Mouse (Mus musculus) activated CD4-positive, CD25-positive, alpha-beta regulatory T cell, adult 4 months (primary cell): ENCODE measurements around the gene Hspb8. TPM values are rescaled to one million over a fixed set of nuclear protein-coding genes. Genes with fewer than 3 reads are reported as not detected.

Experiments used
- ATAC-seq: one replicate; pipeline ENCODE4 v1.8.0; 2017
- polyA plus RNA-seq, 2 experiments: library from polyadenylated mRNA; unstranded; fragments of 100-300 nt; shearing (Covaris generic); gene quantifications; one replicate each; pipeline ENCODE4 v1.2.1; 2017

Hspb8 gene
- not detected for polyA plus RNA-seq

DNA sequence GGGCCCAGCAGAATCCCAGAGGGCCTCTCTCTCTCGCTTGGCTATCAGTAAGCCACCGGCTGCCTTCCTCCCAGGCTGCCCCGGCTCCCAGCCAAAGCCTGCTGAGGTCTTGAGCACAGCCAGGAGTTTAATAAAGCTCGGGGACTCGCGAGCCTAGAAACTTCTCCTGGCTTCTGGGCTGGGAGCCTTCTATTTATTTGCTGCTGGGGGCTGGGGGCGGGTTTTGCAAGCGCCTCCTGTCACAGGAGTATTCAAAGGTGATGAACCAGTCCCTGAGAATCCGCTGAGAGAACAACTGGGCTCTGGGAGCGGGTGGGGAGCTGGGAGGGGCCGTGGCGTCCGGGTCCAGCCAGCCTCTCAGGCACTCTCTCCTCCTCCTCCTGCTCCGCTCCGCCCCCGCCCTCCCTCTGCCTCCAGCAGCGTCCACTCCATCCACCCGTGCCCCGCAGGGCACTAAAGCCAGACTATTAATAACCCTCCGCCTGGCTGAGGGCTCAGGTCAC is at the start of gene Hspb8:
Hspb8 (minus strand) TSS at position 166 of the 503 bp plus-strand sequence.
- ATAC-seq: no peak

DNA sequence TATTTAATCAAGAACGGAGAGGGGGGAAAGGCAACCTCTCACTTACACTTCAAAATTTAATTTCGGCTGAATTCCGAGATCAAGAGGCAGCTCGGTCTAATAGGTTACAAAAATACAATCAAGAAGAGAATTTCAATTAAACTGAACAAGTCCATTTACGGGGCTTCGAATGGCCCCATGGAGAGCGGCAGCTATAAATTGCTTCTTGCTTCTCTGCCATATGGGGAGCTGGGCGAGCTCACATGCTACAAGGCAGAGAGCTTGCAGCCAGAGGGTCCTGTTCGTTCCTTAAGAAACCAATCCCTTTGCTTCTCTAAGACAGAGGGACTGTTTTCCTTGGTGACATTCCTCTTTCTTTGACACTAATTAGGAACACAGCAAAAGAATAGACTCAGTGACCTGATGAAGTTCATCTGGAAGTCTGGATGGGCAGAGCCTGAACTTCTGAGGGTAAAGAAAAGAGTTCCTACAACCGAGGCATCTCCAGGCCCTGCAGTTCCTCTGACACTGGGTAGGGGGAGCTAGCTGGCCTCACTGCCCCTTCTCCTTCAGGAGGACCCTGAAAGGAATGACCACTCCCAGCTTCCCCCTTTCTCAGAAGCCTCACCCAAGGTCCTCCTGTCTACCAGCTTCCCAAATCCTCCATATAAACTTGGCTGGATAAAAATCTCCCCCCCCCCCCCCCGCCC is 38.8 kb upstream of the Hspb8 start:
- no peak for ATAC-seq

DNA sequence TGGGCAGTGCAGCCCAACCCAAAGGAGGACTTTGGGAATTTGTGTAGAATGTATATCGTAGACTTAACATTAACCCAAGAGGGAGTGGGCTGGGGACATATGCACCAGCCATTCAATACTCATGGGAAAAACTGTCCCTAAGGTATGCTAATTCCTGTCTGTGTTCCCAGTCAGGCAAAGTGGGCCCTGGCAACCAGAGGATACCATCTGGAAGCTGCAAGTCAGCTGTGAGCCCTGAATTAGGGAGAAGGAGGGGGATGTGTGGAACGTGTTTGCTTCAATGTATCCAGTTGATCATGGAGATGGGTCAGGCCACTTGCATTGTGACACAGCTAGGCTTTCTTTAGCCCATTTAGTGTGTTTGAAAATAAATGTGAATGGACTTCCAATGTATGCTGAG is 37.3 kb upstream of the Hspb8 start:
- no peak for ATAC-seq

GRCm38 (mm10) chr5:116457791-116458190 is 35.1 kb upstream of the Hspb8 start:
- no peak for ATAC-seq

GRCm38 (mm10) chr5:116456796-116457515 is 34.3 kb upstream of the Hspb8 start:
- no peak for ATAC-seq

DNA sequence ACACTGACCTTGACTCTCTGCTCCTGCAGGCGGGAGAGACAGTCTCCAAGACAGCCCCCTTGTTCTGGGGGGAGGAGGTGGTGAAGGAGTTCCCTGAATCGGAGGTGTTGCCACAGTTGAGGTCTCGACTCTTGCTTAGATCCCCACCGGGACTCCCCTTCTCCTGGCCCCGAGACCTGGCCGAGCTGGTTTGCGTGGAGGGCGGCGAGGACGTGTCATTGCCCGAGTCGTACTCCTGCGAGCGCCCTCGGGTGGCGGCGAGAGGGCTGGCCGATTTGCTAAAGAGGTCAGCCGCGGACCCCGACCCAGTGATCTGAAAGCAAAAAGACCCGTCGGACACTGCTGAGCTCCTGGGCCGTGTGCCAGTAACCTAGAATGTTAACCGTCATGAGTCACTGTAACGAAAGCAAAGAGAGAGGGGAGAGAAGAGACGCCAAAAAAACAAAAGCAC is 30.8 kb upstream of the Hspb8 start:
- no peak for ATAC-seq

- ATAC-seq: no peak
Observed at GRCm38 (mm10) chr5:116450901-116451300, 28.2 kb upstream of the Hspb8 start.

- no peak for ATAC-seq
Observed at GRCm38 (mm10) chr5:116449522-116450225, 27.0 kb upstream of the Hspb8 start.

GRCm38 (mm10) chr5:116448409-116449191 is 25.9 kb upstream of the Hspb8 start:
- no peak for ATAC-seq

- no peak for ATAC-seq
Observed at GRCm38 (mm10) chr5:116447821-116448350, 25.2 kb upstream of the Hspb8 start.

DNA sequence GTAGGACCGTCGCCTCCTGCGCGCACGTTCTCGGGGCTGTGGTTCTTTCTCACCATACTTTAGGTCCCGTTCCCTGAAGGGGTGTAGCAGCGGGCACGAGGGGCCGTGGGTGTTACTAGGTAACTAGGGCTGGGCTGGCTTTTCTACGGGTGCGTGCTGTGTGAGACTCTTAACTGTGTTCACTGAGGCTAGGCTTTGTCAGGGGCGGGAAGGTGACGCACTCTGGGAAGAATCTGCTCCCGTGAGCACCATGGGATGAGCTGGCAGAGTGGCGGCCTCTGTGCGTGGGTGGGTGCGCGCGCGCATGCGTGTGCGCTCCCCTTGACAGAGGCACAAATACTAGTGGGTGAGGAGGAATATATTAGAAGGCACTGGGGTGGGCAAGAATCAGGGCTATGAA is 23.9 kb upstream of the Hspb8 start:
- ATAC-seq: no peak

DNA sequence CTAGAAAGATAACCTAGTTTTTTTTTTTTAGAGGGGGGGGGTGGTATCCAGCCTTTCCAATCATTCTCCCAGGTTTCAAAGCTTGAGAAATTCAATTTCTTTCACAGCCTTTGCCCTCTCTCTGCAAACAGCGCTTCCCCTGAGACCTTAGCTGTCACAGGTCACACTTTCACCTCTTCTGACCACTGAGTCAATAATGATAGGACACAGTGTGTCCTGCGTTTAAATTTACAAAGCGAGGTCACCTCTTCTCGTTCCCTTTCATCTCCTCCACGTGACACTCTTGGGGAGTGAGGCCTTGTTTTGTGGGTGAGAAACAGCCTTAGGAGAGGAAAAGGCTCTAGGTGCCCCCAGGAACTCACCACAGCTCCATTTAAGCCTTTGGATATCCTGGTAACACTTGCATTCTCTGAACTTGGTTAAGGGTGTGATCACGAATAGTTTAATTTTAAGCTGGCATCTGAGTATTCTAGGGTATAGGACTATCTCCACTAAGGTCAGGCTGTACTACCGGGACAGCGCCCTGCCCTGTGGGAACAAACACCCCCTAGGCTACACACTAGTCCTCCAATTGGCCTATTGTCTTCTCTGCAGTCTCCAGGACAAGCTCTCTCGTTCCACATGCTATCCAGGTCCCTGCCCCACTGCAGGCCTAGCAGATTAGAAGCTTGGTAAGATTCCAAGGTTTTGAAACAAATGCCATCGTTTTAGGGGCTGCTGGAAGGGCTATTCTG is 23.1 kb upstream of the Hspb8 start:
- ATAC-seq: no peak

DNA sequence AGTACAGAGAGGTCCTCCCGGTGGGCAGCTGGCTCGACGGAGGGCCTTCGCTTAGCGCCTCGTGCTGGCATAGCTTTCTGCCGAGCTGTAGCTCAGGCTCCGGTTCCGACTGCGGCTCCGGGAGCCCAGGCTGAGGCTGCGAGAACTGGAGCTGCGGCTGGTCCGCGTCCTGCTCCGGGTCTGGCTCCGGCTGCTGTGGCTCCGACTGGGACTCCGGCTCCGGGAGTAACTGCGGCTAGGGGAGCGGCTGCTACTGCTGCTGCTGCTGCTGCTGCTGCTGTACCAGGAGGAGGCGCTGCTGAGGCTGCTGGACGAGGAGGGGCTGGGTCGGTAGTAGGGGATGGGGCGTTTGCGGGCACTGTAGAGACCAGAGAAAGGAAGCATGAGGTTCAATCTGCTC is 21.9 kb upstream of the Hspb8 start:
- ATAC-seq: no peak

DNA sequence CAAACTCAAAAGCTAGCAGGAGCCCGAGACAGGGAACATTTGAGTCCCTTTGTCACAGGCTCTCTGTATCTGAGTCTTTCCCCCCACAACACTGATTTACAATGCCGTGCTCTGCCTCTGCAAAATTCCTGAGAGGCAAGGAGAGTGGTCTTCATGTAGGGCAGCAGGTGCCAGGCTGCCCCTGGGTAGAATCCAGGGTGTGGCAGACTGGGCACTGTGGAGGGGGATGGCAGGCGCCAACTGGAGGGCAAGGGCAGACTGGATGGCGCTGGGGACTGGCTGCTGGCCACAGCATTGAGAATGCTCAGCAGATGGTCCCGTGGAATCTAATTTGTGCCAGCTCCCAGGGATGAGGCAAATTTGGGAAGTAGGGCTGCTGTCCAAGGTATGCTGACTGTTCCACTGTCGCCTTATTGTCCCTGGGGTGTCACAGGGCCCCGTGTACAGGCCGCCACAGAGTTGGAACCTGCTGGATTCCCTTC is 20.8 kb upstream of the Hspb8 start:
- ATAC-seq: no peak

GRCm38 (mm10) chr5:116442697-116443458 is 20.2 kb upstream of the Hspb8 start:
- ATAC-seq: no peak

- no peak for ATAC-seq
Observed at GRCm38 (mm10) chr5:116440251-116440650, 17.6 kb upstream of the Hspb8 start.

GRCm38 (mm10) chr5:116438328-116438727 is 15.7 kb upstream of the Hspb8 start:
- ATAC-seq: no peak

- no peak for ATAC-seq
Observed at GRCm38 (mm10) chr5:116436117-116436516, 13.5 kb upstream of the Hspb8 start.

- no peak for ATAC-seq
Observed at GRCm38 (mm10) chr5:116434976-116435850, 12.5 kb upstream of the Hspb8 start.

GRCm38 (mm10) chr5:116432871-116433270 is 10.2 kb upstream of the Hspb8 start:
- ATAC-seq: no peak
